Mouse (Mus musculus): ENCODE measurements around the gene Cpne6. TPM values are rescaled to one million over a fixed set of nuclear protein-coding genes. Genes with fewer than 3 reads are reported as not detected.

The Cpne6 gene
- total and polyA plus RNA-seq, 3 experiments: not detected

Other genes starting within 250 kb of the Cpne6 start
Only the 20 nearest of the 26 such genes appear.
- gene Dhrs4, start 31.7 kb upstream of the Cpne6 start, total RNA-seq (2012; rRNA removed): 37.3 and 40.3 TPM in 2 replicates
- 24.7 and 27.9 TPM in 2 replicates for gene Dhrs4, start 31.7 kb upstream of the Cpne6 start, total RNA-seq (2014; rRNA removed)
- gene Dhrs4, start 31.7 kb upstream of the Cpne6 start, polyA plus RNA-seq (2012; ENCODE audit: insufficient read length, low read depth): 60.2 and 77.6 TPM in 2 replicates
- 1.3 and 2.3 TPM in 2 replicates for gene Carmil3, start 19.8 kb upstream of the Cpne6 start, total RNA-seq (2012; rRNA removed)
- 1.00 and 1.9 TPM in 2 replicates for gene Carmil3, start 19.8 kb upstream of the Cpne6 start, total RNA-seq (2014; rRNA removed)
- gene Carmil3, start 19.8 kb upstream of the Cpne6 start, polyA plus RNA-seq (2012; ENCODE audit: insufficient read length, low read depth): 5.2 and 6.0 TPM in 2 replicates
- 0.13 and 0.29 TPM in 2 replicates for gene Nrl, start 14.5 kb downstream of the Cpne6 start, total RNA-seq (2012; rRNA removed)
- gene Nrl, start 14.5 kb downstream of the Cpne6 start, total RNA-seq (2014; rRNA removed): 0.14 and 0.86 TPM in 2 replicates
- 0.20 TPM in 1 of 2 replicates, not detected in the other for gene Nrl, start 14.5 kb downstream of the Cpne6 start, polyA plus RNA-seq (2012; ENCODE audit: insufficient read length, low read depth)
- 105 and 286 TPM in 2 replicates for gene Pck2, start 29.8 kb downstream of the Cpne6 start, total RNA-seq (2012; rRNA removed)
- 113 and 120 TPM in 2 replicates for gene Pck2, start 29.8 kb downstream of the Cpne6 start, total RNA-seq (2014; rRNA removed)
- 144 and 149 TPM in 2 replicates for gene Pck2, start 29.8 kb downstream of the Cpne6 start, polyA plus RNA-seq (2012; ENCODE audit: insufficient read length, low read depth)
- gene Dcaf11, start 49.6 kb downstream of the Cpne6 start, total RNA-seq (2012; rRNA removed): 36.1 and 39.1 TPM in 2 replicates
- gene Dcaf11, start 49.6 kb downstream of the Cpne6 start, total RNA-seq (2014; rRNA removed): 29.3 and 30.2 TPM in 2 replicates
- 29.6 and 32.6 TPM in 2 replicates for gene Dcaf11, start 49.6 kb downstream of the Cpne6 start, polyA plus RNA-seq (2012; ENCODE audit: insufficient read length, low read depth)
- gene A730061H03Rik, start 50.0 kb downstream of the Cpne6 start, total RNA-seq (2012; rRNA removed): 0.34 and 0.63 TPM in 2 replicates
- gene A730061H03Rik, start 50.0 kb downstream of the Cpne6 start, total RNA-seq (2014; rRNA removed): not detected in 2 replicates
- gene A730061H03Rik, start 50.0 kb downstream of the Cpne6 start, polyA plus RNA-seq (2012; ENCODE audit: insufficient read length, low read depth): 0.93 and 1.4 TPM in 2 replicates
- not detected in 2 replicates for gene Fitm1, start 65.2 kb downstream of the Cpne6 start, total RNA-seq (2012; rRNA removed)
- not detected in 2 replicates for gene Fitm1, start 65.2 kb downstream of the Cpne6 start, total RNA-seq (2014; rRNA removed)
- not detected in 2 replicates for gene Fitm1, start 65.2 kb downstream of the Cpne6 start, polyA plus RNA-seq (2012; ENCODE audit: insufficient read length, low read depth)
- gene Psme1, start 67.7 kb downstream of the Cpne6 start, total RNA-seq (2012; rRNA removed): 292 and 335 TPM in 2 replicates
- 338 and 377 TPM in 2 replicates for gene Psme1, start 67.7 kb downstream of the Cpne6 start, total RNA-seq (2014; rRNA removed)
- gene Psme1, start 67.7 kb downstream of the Cpne6 start, polyA plus RNA-seq (2012; ENCODE audit: insufficient read length, low read depth): 638 and 740 TPM in 2 replicates
- 9.6 and 10.4 TPM in 2 replicates for gene Emc9, start 74.9 kb downstream of the Cpne6 start, total RNA-seq (2012; rRNA removed)
- gene Emc9, start 74.9 kb downstream of the Cpne6 start, total RNA-seq (2014; rRNA removed): 1.6 and 1.7 TPM in 2 replicates
- 3.7 and 4.2 TPM in 2 replicates for gene Emc9, start 74.9 kb downstream of the Cpne6 start, polyA plus RNA-seq (2012; ENCODE audit: insufficient read length, low read depth)
- gene Psme2, start 80.7 kb downstream of the Cpne6 start, total RNA-seq (2012; rRNA removed): 634 and 684 TPM in 2 replicates
- 467 and 546 TPM in 2 replicates for gene Psme2, start 80.7 kb downstream of the Cpne6 start, total RNA-seq (2014; rRNA removed)
- 650 and 757 TPM in 2 replicates for gene Psme2, start 80.7 kb downstream of the Cpne6 start, polyA plus RNA-seq (2012; ENCODE audit: insufficient read length, low read depth)
- gene Rnf31, start 81.3 kb downstream of the Cpne6 start, total RNA-seq (2012; rRNA removed): 14.8 and 15.9 TPM in 2 replicates
- 3.2 and 3.8 TPM in 2 replicates for gene Rnf31, start 81.3 kb downstream of the Cpne6 start, total RNA-seq (2014; rRNA removed)
- 18.2 and 22.6 TPM in 2 replicates for gene Rnf31, start 81.3 kb downstream of the Cpne6 start, polyA plus RNA-seq (2012; ENCODE audit: insufficient read length, low read depth)
- gene Irf9, start 93.1 kb downstream of the Cpne6 start, total RNA-seq (2012; rRNA removed): 9.2 and 10.1 TPM in 2 replicates
- 9.6 and 11.2 TPM in 2 replicates for gene Irf9, start 93.1 kb downstream of the Cpne6 start, total RNA-seq (2014; rRNA removed)
- 12.4 and 12.8 TPM in 2 replicates for gene Irf9, start 93.1 kb downstream of the Cpne6 start, polyA plus RNA-seq (2012; ENCODE audit: insufficient read length, low read depth)
- gene Rec8, start 107.6 kb downstream of the Cpne6 start, total RNA-seq (2012; rRNA removed): not detected in 2 replicates
- not detected in 2 replicates for gene Rec8, start 107.6 kb downstream of the Cpne6 start, total RNA-seq (2014; rRNA removed)
- not detected in 2 replicates for gene Rec8, start 107.6 kb downstream of the Cpne6 start, polyA plus RNA-seq (2012; ENCODE audit: insufficient read length, low read depth)
- 84.8 and 95.0 TPM in 2 replicates for gene Ipo4, start 125.5 kb downstream of the Cpne6 start, total RNA-seq (2012; rRNA removed)
- 47.5 TPM in 2 replicates for gene Ipo4, start 125.5 kb downstream of the Cpne6 start, total RNA-seq (2014; rRNA removed)
- gene Ipo4, start 125.5 kb downstream of the Cpne6 start, polyA plus RNA-seq (2012; ENCODE audit: insufficient read length, low read depth): 164 and 175 TPM in 2 replicates
- gene Gm49378, start 127.5 kb downstream of the Cpne6 start, total RNA-seq (2012; rRNA removed): 0.17 TPM in 1 of 2 replicates, not detected in the other
- gene Gm49378, start 127.5 kb downstream of the Cpne6 start, total RNA-seq (2014; rRNA removed): 9.1 and 11.7 TPM in 2 replicates
- gene Gm49378, start 127.5 kb downstream of the Cpne6 start, polyA plus RNA-seq (2012; ENCODE audit: insufficient read length, low read depth): 8.7 TPM in 1 of 2 replicates, not detected in the other
- gene Tm9sf1, start 133.4 kb downstream of the Cpne6 start, total RNA-seq (2012; rRNA removed): 51.3 and 57.8 TPM in 2 replicates
- gene Tm9sf1, start 133.4 kb downstream of the Cpne6 start, total RNA-seq (2014; rRNA removed): 36.1 and 39.5 TPM in 2 replicates
- gene Tm9sf1, start 133.4 kb downstream of the Cpne6 start, polyA plus RNA-seq (2012; ENCODE audit: insufficient read length, low read depth): 58.0 and 65.3 TPM in 2 replicates
- gene Tssk4, start 139.7 kb downstream of the Cpne6 start, total RNA-seq (2012; rRNA removed): 0.29 and 0.30 TPM in 2 replicates
- gene Tssk4, start 139.7 kb downstream of the Cpne6 start, total RNA-seq (2014; rRNA removed): 0.14 TPM in 1 of 2 replicates, not detected in the other
- gene Tssk4, start 139.7 kb downstream of the Cpne6 start, polyA plus RNA-seq (2012; ENCODE audit: insufficient read length, low read depth): 0.26 and 0.31 TPM in 2 replicates
- 25.1 and 25.6 TPM in 2 replicates for gene Mdp1, start 150.1 kb downstream of the Cpne6 start, total RNA-seq (2012; rRNA removed)
- gene Mdp1, start 150.1 kb downstream of the Cpne6 start, total RNA-seq (2014; rRNA removed): 30.9 and 39.0 TPM in 2 replicates
- 23.4 and 26.0 TPM in 2 replicates for gene Mdp1, start 150.1 kb downstream of the Cpne6 start, polyA plus RNA-seq (2012; ENCODE audit: insufficient read length, low read depth)
- 34.3 and 37.3 TPM in 2 replicates for gene Gmpr2, start 161.5 kb downstream of the Cpne6 start, total RNA-seq (2012; rRNA removed)
- 51.3 and 54.9 TPM in 2 replicates for gene Gmpr2, start 161.5 kb downstream of the Cpne6 start, total RNA-seq (2014; rRNA removed)
- gene Gmpr2, start 161.5 kb downstream of the Cpne6 start, polyA plus RNA-seq (2012; ENCODE audit: insufficient read length, low read depth): 34.7 and 44.3 TPM in 2 replicates
- 378 and 515 TPM in 2 replicates for gene Nedd8, start 161.7 kb downstream of the Cpne6 start, total RNA-seq (2012; rRNA removed)
- 272 and 276 TPM in 2 replicates for gene Nedd8, start 161.7 kb downstream of the Cpne6 start, total RNA-seq (2014; rRNA removed)
- 513 and 653 TPM in 2 replicates for gene Nedd8, start 161.7 kb downstream of the Cpne6 start, polyA plus RNA-seq (2012; ENCODE audit: insufficient read length, low read depth)